Mouse (Mus musculus) liver, adult (tissue): ENCODE measurements around the gene Gm17364.

Source experiments
- GATA4 ChIP-seq: IDR thresholded peaks from 2 replicates; pipeline ENCODE4 v1.6.1; 2014; ENCODE audit warnings: mild to moderate bottlenecking, low read length; ENCODE audit not compliant: insufficient replicate concordance

Gm17364 gene

DNA sequence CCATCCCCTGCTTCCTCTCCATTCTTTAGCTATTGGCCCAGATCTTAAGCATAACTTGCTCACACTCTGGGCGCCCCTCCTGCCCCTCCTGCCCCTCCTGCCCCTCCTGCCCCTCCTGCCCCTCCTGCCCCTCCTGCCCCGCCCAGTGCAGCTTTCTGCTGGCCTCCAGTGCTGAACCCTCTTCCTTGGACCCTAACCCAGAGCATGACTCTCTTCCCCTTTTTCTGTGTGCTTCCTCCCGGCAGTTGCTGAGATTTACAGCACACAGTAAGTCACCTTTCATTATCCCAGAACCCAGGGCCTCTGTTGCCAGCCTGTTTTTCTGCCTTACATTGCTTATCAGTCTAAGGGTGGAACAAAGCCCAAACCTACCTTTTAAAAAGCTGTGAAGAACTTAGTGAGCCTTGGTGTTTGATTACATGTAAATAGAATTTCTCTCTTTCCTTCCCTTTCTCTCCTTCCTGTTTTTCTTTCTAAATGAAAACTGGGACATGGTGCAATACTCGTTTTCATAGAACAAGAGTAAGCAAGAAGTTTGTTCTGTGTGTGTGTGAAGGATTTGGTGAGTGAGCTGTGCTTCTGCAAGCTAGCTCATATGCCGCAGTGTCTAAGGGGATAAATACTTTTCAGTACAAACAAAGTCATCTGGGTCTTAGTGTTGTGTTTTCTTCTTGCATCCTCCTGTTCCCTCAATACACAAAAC lies 10.3 kb downstream of the Gm17364 start:
- TF ChIP-seq GATA4, result no peak

DNA sequence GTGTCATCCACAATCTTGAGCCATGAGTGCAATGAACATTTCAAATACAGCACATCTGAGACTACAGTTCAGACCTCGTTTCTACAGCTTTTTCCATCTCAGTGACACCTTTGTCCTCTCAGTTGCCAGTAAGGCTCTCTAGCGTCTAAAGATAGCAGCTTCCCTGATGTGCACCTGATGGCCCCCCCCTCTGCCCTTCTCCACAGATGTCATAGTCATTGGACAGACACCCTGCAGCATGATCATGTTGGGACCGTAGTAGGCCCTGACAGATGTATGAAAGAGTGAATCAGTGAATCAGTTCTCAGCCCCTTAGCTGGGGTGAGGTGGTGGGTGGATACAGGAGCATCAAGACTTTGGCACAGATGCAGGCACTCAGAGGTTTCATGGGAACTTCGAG lies 15.9 kb downstream of the Gm17364 start:
- TF ChIP-seq GATA4, result no peak

DNA sequence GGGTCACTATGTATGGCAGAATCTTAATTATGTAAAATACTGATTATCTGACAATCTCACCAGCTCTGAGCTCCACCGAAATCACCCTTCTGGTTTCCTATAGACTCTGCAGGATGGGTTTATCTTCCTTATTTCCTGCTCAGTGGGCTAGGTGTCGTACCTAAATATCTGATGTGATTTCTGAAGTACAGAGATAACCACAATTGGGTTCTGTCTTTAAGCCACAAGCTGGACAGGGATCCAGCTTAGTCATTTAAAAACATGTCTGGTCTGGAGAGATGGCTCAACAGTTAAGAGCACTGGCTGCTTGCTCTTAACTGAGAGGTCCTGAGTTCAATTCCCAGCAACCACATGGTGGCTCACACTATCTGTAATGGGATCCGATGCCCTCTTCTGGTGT lies 16.8 kb downstream of the Gm17364 start:
- TF ChIP-seq GATA4, result no peak

DNA sequence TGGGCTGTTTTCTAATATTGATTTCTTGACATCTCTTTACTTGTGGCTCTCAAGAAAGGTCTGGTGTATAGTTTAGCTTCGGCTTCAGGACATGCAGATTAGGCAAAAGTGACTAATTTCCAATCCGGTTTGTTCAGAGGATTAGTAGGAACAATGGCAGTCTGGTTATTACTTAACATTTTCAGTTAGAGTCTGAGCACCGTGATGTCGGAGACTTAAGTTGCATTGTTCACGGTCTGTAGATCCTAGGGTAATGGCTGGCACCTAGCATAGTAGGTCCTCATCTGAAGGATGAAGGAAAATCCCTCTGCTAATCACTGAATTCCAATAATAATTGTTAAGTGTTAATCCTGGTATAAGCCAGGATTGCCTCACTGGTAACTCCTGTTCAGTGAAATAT lies 17.7 kb downstream of the Gm17364 start:
- TF ChIP-seq GATA4, result no peak

DNA sequence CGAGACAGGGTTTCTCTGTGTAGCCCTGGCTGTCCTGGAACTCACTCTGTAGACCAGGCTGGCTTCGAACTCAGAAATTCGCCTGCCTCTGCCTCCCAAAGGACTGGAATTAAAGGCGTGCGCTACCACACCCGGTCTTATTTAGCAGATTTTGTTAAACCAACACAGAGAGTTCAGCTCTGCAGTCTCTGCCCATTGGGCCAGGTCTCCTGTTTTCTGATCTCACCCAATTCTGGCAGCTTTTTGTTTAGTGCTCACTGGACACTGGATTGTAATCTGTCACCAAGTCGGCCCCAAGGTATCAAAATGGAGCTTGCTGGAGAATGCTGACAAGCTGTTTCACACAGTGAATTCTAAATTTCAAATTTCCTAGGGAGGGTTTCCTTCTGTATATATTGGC lies 21.0 kb downstream of the Gm17364 start:
- no peak for TF ChIP-seq GATA4

DNA sequence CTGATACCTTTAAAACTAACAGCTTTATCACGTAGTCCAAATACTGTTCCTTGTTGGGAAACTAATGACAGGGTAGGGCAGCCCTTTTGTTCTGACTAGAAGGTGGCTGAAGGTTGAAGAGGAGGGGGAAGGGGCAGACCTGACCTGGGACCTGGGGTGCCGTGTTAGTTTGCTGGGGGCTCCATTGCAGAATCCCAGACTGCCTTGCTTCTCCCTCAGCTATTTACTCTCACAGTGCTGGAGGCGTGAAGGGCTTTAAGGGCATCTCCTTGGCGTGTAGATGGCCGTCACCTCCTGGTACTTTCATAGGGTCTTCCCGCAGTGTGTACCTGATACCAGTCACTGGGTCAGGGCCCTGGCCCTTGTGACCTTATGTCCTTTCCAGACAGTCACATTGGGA lies 21.6 kb downstream of the Gm17364 start:
- TF ChIP-seq GATA4, result no peak

DNA sequence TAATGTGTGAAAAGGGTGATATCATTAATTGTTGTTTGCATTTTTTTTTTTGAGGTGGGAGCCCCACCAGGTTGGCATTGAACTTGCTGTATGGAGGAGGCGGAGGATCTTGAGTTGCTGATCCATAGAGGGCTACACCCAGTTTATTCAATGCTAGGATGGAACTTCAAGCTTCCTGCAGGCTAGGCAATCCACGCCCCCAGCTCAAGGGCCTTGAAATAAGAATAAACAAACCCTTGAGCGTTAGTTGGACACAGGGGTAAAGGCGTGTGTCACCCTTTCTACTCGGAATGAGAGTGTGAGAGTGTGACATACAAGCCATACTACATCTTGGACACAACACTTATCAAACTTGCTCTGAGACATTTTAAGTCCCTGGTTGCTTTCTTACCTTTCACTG lies 22.1 kb downstream of the Gm17364 start:
- TF ChIP-seq GATA4, result no peak

DNA sequence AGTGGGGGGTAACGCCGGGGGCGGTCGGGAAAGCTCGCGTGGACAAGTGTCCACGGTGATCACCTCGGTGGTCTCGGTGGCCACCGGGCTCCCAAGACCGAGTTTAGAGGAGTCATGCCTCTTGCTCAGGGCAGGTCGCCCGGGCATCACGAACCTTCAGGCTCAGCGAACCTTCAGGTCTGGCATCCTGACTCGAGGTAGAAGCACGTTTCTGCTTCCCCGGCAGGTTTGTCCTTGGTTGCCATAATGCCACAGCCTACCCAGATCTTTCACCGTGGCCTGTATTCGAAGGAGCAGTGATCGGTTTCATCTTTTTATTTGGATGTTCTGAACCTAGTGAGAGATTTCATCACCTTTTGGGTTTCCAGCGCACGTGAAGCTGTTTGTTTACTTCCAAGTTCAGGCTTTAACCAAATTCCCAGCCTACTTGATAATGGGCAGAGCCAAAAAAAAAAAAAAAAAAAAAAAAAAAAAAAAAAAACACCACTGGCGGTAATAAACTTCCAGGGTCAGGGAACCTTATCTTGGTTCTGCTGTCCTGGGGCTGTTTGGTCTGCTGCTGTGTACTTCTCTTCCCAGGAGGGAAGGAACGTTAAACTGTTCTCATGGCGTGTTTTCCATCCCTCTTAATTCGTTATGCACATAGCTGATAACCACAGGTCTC lies 23.3 kb downstream of the Gm17364 start:
- TF ChIP-seq GATA4, result peak; percentile 22; the same call in 1 of the 2 replicates

DNA sequence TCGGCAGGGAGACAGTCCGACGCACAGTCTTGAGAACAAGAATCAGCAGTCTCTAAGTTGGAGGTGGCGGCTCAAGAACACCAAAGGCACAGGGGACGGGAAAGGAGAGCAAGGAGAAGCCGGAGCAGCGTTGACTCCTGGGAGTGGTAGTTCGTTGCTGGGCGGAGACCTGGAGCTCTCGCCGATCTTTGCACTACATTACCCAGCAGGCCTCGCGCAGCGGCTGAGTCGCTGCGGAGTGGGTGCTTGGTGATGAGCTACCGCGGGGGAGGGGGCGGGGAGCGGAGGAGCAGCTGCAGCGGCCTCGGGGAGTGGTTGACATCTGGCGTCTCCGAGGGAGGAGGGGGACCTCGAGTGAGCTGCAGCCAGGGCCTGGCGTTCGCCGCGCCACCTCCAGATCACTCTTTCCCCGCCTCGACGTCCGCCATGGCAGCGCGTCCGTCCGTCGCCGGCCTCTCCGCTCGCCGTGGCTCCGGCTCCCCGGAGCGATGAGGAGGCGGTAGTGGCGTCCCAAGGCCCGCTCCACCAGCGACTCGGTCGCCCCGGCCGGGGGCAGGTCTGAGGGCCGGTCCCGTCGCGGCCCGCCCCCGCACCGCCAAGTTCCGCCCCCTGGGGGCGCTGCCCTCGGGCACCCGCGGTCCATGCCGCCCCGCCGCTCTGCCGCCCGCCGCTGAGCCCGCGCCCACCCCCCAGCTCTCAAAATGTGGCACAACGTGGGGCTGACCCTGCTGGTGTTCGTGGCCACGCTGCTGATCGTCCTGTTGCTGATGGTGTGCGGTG lies 24.0 kb downstream of the Gm17364 start, which contains the start of gene Smim13:
Gene Smim13 (plus strand): TSS at position 307 of the 780 bp plus-strand sequence.
- peak; percentile 35; the same call in 1 of the 2 replicates for TF ChIP-seq GATA4

DNA sequence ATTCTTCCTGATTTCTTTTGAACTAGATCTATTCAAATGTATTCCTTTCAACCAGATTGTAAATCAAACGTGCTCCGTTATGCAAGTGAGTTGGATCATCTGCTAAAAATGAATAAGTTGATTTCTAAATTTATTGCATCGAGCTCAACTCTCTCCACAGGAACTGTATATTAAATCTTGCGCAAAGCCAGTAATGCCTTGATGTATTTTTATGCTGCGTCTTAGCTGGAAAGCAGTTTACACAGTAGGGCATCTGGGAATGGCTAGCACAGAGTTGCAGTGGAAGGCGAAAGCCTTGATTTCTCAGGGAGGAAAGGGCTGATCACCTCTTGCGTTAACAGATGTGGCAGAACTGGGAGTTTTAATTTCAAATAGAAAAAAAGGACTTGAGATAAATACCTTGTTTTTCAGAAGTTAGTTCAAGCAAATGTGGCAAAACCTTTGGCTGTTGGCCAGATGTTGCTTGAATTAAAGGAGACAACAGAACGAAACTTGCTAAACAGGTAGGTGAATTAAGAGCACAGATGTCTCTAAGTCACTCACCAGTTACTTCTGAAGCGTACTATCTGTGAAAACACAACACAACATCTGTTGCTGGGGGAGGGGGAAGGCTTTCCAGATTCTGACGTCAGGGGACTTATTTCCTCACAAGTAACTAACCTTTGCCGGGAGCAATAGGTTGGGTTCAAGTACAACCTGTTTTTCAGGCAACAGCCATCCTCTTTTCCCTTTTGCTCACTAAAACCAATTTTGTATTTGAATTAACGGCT lies 24.8 kb downstream of the Gm17364 start:
- no peak for TF ChIP-seq GATA4

DNA sequence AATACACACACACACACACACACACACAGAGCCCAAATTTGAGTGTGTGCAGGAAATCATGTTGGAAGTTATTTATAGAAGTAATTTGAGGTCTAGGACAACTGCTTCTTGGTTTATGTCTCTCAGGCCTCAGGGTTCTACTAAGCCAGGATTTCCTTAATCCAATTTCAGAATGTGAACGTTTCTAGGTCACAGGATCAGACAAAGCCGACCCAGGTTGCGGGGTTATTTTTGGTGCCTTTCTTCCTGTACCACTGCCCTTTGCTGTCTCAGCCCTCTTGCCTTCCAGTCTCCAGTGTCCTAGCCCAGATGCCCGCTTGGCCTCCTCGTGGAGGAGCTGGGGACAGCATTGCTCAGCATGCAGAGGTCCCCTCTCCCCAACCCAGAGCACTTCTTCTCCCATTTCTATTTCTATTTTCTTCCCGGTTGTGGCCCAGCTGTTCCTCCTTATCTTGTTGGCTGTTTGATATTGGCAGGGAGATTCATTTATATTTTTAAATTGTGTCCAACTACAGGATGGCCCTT lies 29.4 kb downstream of the Gm17364 start:
- no peak for TF ChIP-seq GATA4

DNA sequence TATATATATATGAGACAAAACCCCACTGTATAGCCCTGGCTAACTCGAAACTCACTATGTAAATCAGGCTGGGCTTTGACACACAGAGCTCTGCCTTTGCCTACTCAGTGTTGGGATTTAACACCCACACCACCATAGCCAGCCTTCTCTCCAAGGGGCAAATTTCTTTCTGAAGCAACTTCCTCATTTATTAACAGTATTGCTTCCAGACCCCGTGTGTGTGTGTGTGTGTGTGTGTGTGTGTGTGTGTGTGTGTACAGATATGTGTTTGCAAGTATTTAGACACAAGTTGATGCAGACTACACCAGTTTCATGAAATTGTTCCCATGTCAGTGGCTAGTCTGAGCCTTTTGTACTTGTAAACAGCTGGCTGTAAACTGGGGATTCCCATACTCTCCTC lies 32.2 kb downstream of the Gm17364 start:
- TF ChIP-seq GATA4, result no peak

DNA sequence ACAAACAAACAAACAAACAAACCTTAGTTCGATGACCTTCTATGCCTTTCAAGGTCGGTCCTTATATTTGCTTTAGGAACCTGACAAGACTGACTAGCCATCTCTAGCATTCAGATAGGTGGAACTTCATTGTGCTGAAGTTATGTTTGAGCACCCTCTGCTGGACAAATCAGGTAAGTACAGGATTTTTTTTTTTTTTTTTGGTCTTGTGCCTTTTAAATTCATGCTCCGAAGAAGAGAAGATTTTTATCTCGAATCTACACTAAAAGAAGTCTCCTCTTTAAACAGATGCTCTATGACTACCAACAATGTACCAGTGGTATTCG lies 35.0 kb downstream of the Gm17364 start:
- TF ChIP-seq GATA4, result no peak

DNA sequence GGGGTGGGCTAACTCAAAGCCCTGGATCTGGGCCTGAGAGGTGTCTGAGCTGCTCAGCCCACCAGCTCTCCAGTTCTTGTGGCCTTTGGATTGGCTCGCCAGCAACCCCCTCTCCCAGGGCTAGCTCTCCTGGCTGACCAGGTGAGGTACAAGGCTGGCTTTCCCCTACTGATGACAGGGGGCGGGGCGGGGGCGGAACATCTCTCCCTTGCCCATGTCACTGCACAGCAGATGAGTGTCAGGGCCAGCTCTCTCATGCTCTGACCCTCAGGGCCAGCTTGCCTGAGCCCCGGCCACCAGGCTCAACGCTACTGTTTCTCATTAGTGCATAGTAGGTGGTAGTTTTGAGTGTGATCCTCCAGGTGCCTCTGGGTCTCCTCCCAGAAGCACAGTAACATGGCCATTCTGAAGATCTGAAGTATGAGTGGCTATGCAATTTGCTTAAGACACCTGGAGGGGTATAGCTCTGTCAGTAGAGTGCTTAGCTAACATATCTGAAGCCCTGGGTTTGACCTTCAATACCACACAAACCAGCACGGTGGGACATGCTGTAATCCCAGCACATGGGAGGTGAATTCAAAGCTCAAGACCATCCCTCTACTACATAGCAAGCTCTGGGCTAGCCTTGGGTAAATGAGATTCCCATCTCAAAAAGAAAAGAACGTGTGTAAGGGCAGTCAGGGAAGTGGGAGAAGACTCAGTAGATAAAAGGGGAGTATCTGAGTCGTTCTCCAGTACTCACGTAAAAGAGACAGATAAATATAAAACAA lies 35.6 kb downstream of the Gm17364 start:
- TF ChIP-seq GATA4, result no peak
